Mouse (Mus musculus) stomach, embryonic 15.5 days (tissue): ENCODE measurements around the gene Slc44a5. TPM values are rescaled to one million over a fixed set of nuclear protein-coding genes. Genes with fewer than 3 reads are reported as not detected.
"Not testable (repeated sequence)": the region's sequence is repeated elsewhere in the genome, so short reads cannot be mapped to it uniquely, and the experiment has no call there.

Source experiments
- ATAC-seq: fragments of 200-750 bp; cut with Nextera tagmentation; 2 replicates; pipeline ENCODE4 v1.8.0; 2017; ENCODE audit warnings: low read depth, moderate number of reproducible peaks, moderate TSS enrichment; ENCODE audit not compliant: insufficient read depth, low FRiP score
- H3K27ac ChIP-seq: fragments of 300-500 bp; sonication (generic); 2 replicates; pipeline ENCODE4 v1.5.1; 2015; ENCODE audit warnings: mild to moderate bottlenecking, inconsistent platforms
- H3K27me3 ChIP-seq: fragments of 300-500 bp; sonication (generic); replicated peaks from 2 replicates; pipeline ENCODE4 v1.6.1; 2015; ENCODE audit warnings: inconsistent platforms
- H3K36me3 ChIP-seq: fragments of 300-500 bp; sonication (generic); 2 replicates; pipeline ENCODE4 v1.6.1; 2015; ENCODE audit warnings: inconsistent platforms
- H3K4me1 ChIP-seq: fragments of 300-500 bp; sonication (generic); 2 replicates; pipeline ENCODE4 v1.6.1; 2015; ENCODE audit warnings: inconsistent platforms
- H3K4me2 ChIP-seq: fragments of 300-500 bp; sonication (generic); 2 replicates; pipeline ENCODE4 v1.6.1; 2015; ENCODE audit warnings: mild to moderate bottlenecking, inconsistent platforms
- H3K4me3 ChIP-seq: fragments of 300-500 bp; sonication (generic); replicated peaks from 2 replicates; pipeline ENCODE4 v1.5.1; 2015; ENCODE audit warnings: inconsistent platforms
- H3K9ac ChIP-seq: fragments of 300-500 bp; sonication (generic); 2 replicates; pipeline ENCODE4 v1.6.1; 2015; ENCODE audit warnings: inconsistent platforms
- H3K9me3 ChIP-seq: fragments of 300-500 bp; sonication (generic); 2 replicates; pipeline ENCODE4 v1.6.1; 2016; ENCODE audit warnings: inconsistent platforms
- WGBS: fragments of 180-500 bp; shearing (Covaris S2); methylation state at CpG from one replicate; pipeline ENCODE4 v1.1.7; 2015; 5-methylcytosine and 5-hydroxymethylcytosine counted together
- polyA plus RNA-seq: library from polyadenylated mRNA; unstranded; fragments of >200 nt; fragmentation: Nextera tagmentation; extraction: Ambion mirVana; gene quantifications from 2 replicates; pipeline ENCODE4 v1.2.1, GENCODE M21; 2015

Gene Slc44a5
- polyA plus RNA-seq, 1 experiment from 2014 or later: 0.78 TPM

- H3K27me3 ChIP-seq: no peaks in the 10 kb centered on the region
- no peak overlapping the region for H3K9ac ChIP-seq
- no peak overlapping the region for H3K4me3 ChIP-seq
- no peaks in the 10 kb centered on the region for H3K9me3 ChIP-seq
- no peak overlapping the region for H3K27ac ChIP-seq
- WGBS: 76% methylated on average over 3 of the region's 3 CpGs
- no peaks in the 10 kb centered on the region for H3K36me3 ChIP-seq
- no peak overlapping the region for H3K4me2 ChIP-seq
- no peaks in the 10 kb centered on the region for H3K4me1 ChIP-seq
- ATAC-seq: no peak
These were observed 163.3 kb downstream of the Slc44a5 start for GRCm38 (mm10) chr3:154136501-154136900.

GRCm38 (mm10) chr3:154141346-154141745, 168.1 kb downstream of the Slc44a5 start:
- Histone ChIP-seq H3K9me3 (no peaks in the 10 kb centered on the region), H3K36me3 (no peaks in the 10 kb centered on the region), H3K27me3 (no peaks in the 10 kb centered on the region), H3K4me2 (no peak overlapping the region), H3K27ac (no peak overlapping the region), H3K4me3 (no peak overlapping the region), H3K4me1 (no peaks in the 10 kb centered on the region), H3K9ac (no peak overlapping the region)
- 72% methylated on average over 4 of the region's 4 CpGs for WGBS
- no peak for ATAC-seq

- no peak overlapping the region for H3K4me3 ChIP-seq
- ATAC-seq: no peak
- H3K4me1 ChIP-seq: no peaks in the 10 kb centered on the region
- no peaks in the 10 kb centered on the region for H3K9me3 ChIP-seq
- H3K36me3 ChIP-seq: no peaks in the 10 kb centered on the region
- no peak overlapping the region for H3K9ac ChIP-seq
- 62% methylated on average over 4 of the region's 4 CpGs for WGBS
- no peak overlapping the region for H3K4me2 ChIP-seq
- H3K27me3 ChIP-seq: no peaks in the 10 kb centered on the region
- H3K27ac ChIP-seq: no peak overlapping the region
These were observed 169.4 kb downstream of the Slc44a5 start for GRCm38 (mm10) chr3:154142618-154143017.

- WGBS: 73% methylated on average over 4 of the region's 4 CpGs
- H3K27me3 ChIP-seq: no peaks in the 10 kb centered on the region
- H3K27ac ChIP-seq: no peak overlapping the region
- no peaks in the 10 kb centered on the region for H3K4me1 ChIP-seq
- H3K36me3 ChIP-seq: no peaks in the 10 kb centered on the region
- no peak overlapping the region for H3K4me3 ChIP-seq
- no peak for ATAC-seq
- no peak overlapping the region for H3K9ac ChIP-seq
- no peaks in the 10 kb centered on the region for H3K9me3 ChIP-seq
- H3K4me2 ChIP-seq: no peak overlapping the region
These were observed 172.5 kb downstream of the Slc44a5 start for GRCm38 (mm10) chr3:154145750-154146149.

- H3K9ac ChIP-seq: no peak overlapping the region
These were observed 176.5 kb downstream of the Slc44a5 start for GRCm38 (mm10) chr3:154149778-154150177.

GRCm38 (mm10) chr3:154153541-154153940, 180.3 kb downstream of the Slc44a5 start:
- not testable (repeated sequence) for H3K9ac ChIP-seq, H3K9me3 ChIP-seq, H3K27me3 ChIP-seq, H3K4me2 ChIP-seq, ATAC-seq, H3K4me1 ChIP-seq, H3K36me3 ChIP-seq, H3K4me3 ChIP-seq, H3K27ac ChIP-seq
- WGBS: 84% methylated on average over 3 of the region's 3 CpGs

More at GRCm38 (mm10) chr3:154149778-154150177, 176.5 kb downstream of the Slc44a5 start:
- H3K4me2 ChIP-seq: no peak overlapping the region
- no peaks in the 10 kb centered on the region for H3K27me3 ChIP-seq
- no peaks in the 10 kb centered on the region for H3K4me1 ChIP-seq
- ATAC-seq: no peak
- H3K4me3 ChIP-seq: no peak overlapping the region
- no peaks in the 10 kb centered on the region for H3K9me3 ChIP-seq
- H3K27ac ChIP-seq: no peak overlapping the region
- H3K36me3 ChIP-seq: no peaks in the 10 kb centered on the region
- 78% methylated on average over 4 of the region's 4 CpGs for WGBS

GRCm38 (mm10) chr3:154165882-154166281, 192.6 kb downstream of the Slc44a5 start:
- no peaks in the 10 kb centered on the region for H3K27me3 ChIP-seq
- no peak for ATAC-seq
- 83% methylated on average over 4 of the region's 4 CpGs for WGBS

GRCm38 (mm10) chr3:154171881-154172592, 198.8 kb downstream of the Slc44a5 start:
- Histone ChIP-seq H3K4me3 (no peak overlapping the region), H3K9ac (no peak overlapping the region), H3K27me3 (no peaks in the 10 kb centered on the region), H3K36me3 (no peaks in the 10 kb centered on the region), H3K27ac (no peak overlapping the region), H3K4me2 (no peak overlapping the region), H3K9me3 (no peaks in the 10 kb centered on the region), H3K4me1 (no peaks in the 10 kb centered on the region)
- no peak for ATAC-seq
- 66% methylated on average over 10 of the region's 10 CpGs for WGBS

More at GRCm38 (mm10) chr3:154165882-154166281, 192.6 kb downstream of the Slc44a5 start:
- Histone ChIP-seq H3K9ac (no peak overlapping the region), H3K4me1 (no peaks in the 10 kb centered on the region), H3K27ac (no peak overlapping the region), H3K36me3 (no peaks in the 10 kb centered on the region), H3K4me3 (no peak overlapping the region), H3K4me2 (no peak overlapping the region), H3K9me3 (no peaks in the 10 kb centered on the region)

GRCm38 (mm10) chr3:154172593-154172965, 199.3 kb downstream of the Slc44a5 start:
- Histone ChIP-seq H3K27ac (no peak overlapping the region), H3K4me1 (no peaks in the 10 kb centered on the region), H3K9me3 (no peaks in the 10 kb centered on the region), H3K4me3 (no peak overlapping the region), H3K9ac (no peak overlapping the region), H3K4me2 (no peak overlapping the region), H3K27me3 (no peaks in the 10 kb centered on the region), H3K36me3 (no peaks in the 10 kb centered on the region)
- 81% methylated on average over 5 of the region's 5 CpGs for WGBS
- ATAC-seq: no peak

- no peak overlapping the region for H3K27ac ChIP-seq
- WGBS: 64% methylated on average over 1 of the region's 1 CpGs
- ATAC-seq: no peak
These were observed 200.3 kb downstream of the Slc44a5 start for GRCm38 (mm10) chr3:154173556-154173955.

GRCm38 (mm10) chr3:154174031-154174430, 200.8 kb downstream of the Slc44a5 start:
- no peak for ATAC-seq
- WGBS: 54% methylated on average over 9 of the region's 9 CpGs
- Histone ChIP-seq H3K27ac (no peak overlapping the region), H3K4me1 (no peaks in the 10 kb centered on the region), H3K27me3 (no peaks in the 10 kb centered on the region), H3K36me3 (no peaks in the 10 kb centered on the region), H3K4me2 (no peak overlapping the region), H3K9me3 (no peaks in the 10 kb centered on the region), H3K4me3 (no peak overlapping the region), H3K9ac (no peak overlapping the region)

More at GRCm38 (mm10) chr3:154173556-154173955, 200.3 kb downstream of the Slc44a5 start:
- Histone ChIP-seq H3K9me3 (no peaks in the 10 kb centered on the region), H3K36me3 (no peaks in the 10 kb centered on the region), H3K4me2 (no peak overlapping the region), H3K9ac (no peak overlapping the region), H3K27me3 (no peaks in the 10 kb centered on the region), H3K4me1 (no peaks in the 10 kb centered on the region), H3K4me3 (no peak overlapping the region)

- Histone ChIP-seq H3K27ac (no peak overlapping the region), H3K27me3 (no peaks in the 10 kb centered on the region), H3K4me3 (no peak overlapping the region), H3K9me3 (no peaks in the 10 kb centered on the region), H3K4me2 (no peak overlapping the region), H3K9ac (no peak overlapping the region), H3K36me3 (no peaks in the 10 kb centered on the region), H3K4me1 (no peaks in the 10 kb centered on the region)
- ATAC-seq: no peak
- 85% methylated on average over 7 of the region's 7 CpGs for WGBS
These were observed 201.5 kb downstream of the Slc44a5 start for GRCm38 (mm10) chr3:154174766-154175165.
